Mouse (Mus musculus) E14TG2a.4 (cell line): ENCODE measurements around the gene Manbal.

Experiments used
- H3K27me3 ChIP-seq: 2 replicates; pipeline ENCODE4 v1.6.1; 2014; ENCODE audit warnings: low read length, control low read depth; ENCODE audit not compliant: insufficient read depth
- H3K36me3 ChIP-seq: 2 replicates; pipeline ENCODE4 v1.6.1; 2014; ENCODE audit warnings: low read length, control low read depth; ENCODE audit not compliant: insufficient read depth
- H3K4me1 ChIP-seq: replicated peaks from 2 replicates; pipeline ENCODE4 v1.6.1; 2014; ENCODE audit warnings: low read depth, low read length, control low read depth
- H3K4me3 ChIP-seq: replicated peaks from 2 replicates; pipeline ENCODE4 v1.5.1; 2014; ENCODE audit warnings: mild to moderate bottlenecking, low read length
- H3K9me3 ChIP-seq: 2 replicates; pipeline ENCODE4 v1.6.1; 2014; ENCODE audit warnings: low read length, control low read depth
- CTCF ChIP-seq: conservative IDR thresholded peaks from 2 replicates; pipeline ENCODE4 v1.5.1; 2014; ENCODE audit warnings: low read length
- NANOG ChIP-seq: IDR thresholded peaks from 2 replicates; pipeline ENCODE4 v1.6.1; 2014; ENCODE audit warnings: borderline replicate concordance, low read length, mixed read lengths
- POU5F1 ChIP-seq: IDR thresholded peaks from 2 replicates; pipeline ENCODE4 v1.6.1; 2014; ENCODE audit warnings: low read length, borderline replicate concordance

The Manbal gene

DNA sequence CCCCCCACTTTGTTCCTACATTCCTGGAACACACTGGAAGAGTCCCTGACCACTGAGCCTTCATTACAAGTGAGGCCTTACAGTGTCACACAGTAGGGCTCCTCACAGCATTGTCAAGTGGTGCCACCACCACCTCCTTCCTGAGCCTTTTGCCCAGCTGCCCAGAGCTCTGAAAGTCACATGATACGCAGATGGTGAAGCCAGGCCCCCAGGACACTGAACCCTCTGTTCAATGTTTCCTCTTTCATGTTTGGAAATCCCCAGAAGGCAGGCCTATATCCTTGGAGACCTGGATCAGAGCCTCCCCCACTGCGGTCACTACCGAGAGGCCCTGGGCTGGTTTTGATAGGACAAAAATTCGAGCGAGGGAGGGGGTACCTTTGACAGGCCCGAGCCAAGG lies 49.8 kb downstream of the Manbal start:
- Histone ChIP-seq H3K4me1 (peaks cover 81% of the 10 kb centered on the region), H3K9me3 (no peaks in the 10 kb centered on the region), H3K36me3 (peaks cover 15% of the 10 kb centered on the region), H3K4me3 (peak overlapping the region; percentile 75), H3K27me3 (no peaks in the 10 kb centered on the region)
- TF ChIP-seq POU5F1, result no peak

DNA sequence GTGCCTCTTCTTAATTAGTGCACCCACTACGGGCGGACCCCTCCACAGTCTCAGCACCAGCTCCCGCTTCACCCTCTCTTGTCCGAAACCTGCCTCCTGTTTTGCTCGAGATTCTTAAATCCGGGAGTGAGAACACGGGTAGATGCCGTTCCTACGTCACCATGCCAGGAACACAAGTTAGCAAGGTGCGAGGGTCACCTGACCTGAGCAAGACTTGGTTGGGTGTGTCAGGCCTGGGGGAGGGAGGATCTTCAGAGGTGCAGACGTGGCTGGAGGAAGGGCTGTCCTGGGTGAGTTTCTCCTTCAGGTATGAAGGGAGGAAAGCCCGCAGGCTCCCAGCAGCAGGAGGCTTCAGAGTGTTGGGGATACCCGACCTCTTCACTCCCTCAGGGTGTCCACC lies 50.8 kb downstream of the Manbal start, which contains the start of gene Src:
Gene Src, plus strand, starts transcription at position 239 of the 400 bp plus-strand sequence.
- peak within 1 kb of the TSS; percentile 75 for H3K4me3 ChIP-seq
- TF ChIP-seq POU5F1, result no peak
- TF ChIP-seq CTCF, result no peak
- no peak for TF ChIP-seq NANOG
- H3K36me3 ChIP-seq, result peaks cover 24% of the 10 kb centered on the region
- no peaks in the 10 kb centered on the region for H3K9me3 ChIP-seq
- peaks cover 81% of the 10 kb centered on the region for H3K4me1 ChIP-seq
- no peaks in the 10 kb centered on the region for H3K27me3 ChIP-seq

- TF ChIP-seq NANOG, result peak; percentile 51; the same call in 1 of the 2 replicates
- no peak for TF ChIP-seq POU5F1
- no peak for TF ChIP-seq CTCF
- Histone ChIP-seq H3K4me1 (peaks cover 84% of the 10 kb centered on the region), H3K4me3 (peak overlapping the region; percentile 75), H3K36me3 (peaks cover 25% of the 10 kb centered on the region), H3K27me3 (no peaks in the 10 kb centered on the region), H3K9me3 (no peaks in the 10 kb centered on the region)
These were observed 51.2 kb downstream of the Manbal start for GRCm38 (mm10) chr2:157418609-157419071.

DNA sequence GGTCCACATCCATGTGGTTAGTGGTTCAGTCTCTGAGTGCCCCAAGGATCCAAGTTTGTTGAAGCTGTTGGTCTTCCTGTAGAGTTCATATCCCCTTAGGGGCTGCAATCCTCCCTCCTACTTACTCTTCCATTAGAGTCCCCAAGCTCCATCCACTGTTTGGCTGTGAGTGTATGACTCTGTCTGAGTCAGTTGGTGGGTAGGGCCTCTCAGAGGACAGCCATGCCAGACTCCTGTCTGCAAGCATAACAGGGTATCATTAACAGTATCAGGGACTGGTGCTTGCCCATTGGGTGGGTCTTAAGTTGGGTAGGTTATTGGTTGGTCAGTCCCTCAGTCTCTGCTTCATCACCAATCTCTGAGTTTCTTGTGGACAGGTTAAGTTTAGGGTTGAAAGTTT lies 52.1 kb downstream of the Manbal start:
- H3K36me3 ChIP-seq, result peaks cover 25% of the 10 kb centered on the region
- TF ChIP-seq NANOG (no peak), POU5F1 (no peak), CTCF (no peak)
- H3K4me1 ChIP-seq, result peaks cover 82% of the 10 kb centered on the region
- H3K27me3 ChIP-seq, result no peaks in the 10 kb centered on the region
- no peaks in the 10 kb centered on the region for H3K9me3 ChIP-seq
- peak overlapping the region; percentile 66 for H3K4me3 ChIP-seq

- no peaks in the 10 kb centered on the region for H3K27me3 ChIP-seq
- H3K36me3 ChIP-seq, result peaks cover 25% of the 10 kb centered on the region
- H3K4me1 ChIP-seq, result peaks cover 85% of the 10 kb centered on the region
- no peaks in the 10 kb centered on the region for H3K9me3 ChIP-seq
- H3K4me3 ChIP-seq, result peak overlapping the region; percentile 66
- TF ChIP-seq POU5F1 (no peak), NANOG (no peak), CTCF (no peak)
These were observed 53.0 kb downstream of the Manbal start for GRCm38 (mm10) chr2:157420404-157420803.

DNA sequence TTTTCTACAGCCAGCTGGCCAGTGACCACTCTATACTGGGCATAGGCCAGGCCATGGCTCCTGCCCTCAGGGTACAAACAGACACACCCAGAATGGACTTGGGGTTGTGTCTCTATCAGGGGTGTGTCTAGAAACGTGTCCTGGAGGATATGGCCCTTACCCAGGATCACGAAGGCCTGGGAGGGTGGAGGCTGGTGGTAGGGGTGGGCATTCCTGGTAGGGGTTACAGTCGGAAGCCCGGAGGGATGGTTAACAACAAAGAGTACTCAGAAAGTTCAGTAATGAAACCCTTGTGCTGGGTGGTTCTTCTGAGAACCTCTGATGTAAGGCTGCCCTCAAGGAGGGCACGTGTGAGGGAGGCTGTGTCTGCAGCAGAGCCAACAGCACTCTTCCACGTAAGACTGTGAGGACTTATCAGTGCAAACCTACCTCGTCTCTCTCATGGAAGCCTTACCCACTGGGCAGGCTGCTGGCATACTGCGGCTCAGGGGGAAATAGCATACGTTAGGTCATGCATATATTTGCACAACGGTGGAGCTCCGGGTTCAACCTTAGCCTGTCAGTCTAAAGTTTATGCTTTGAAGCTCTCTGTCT lies 54.8 kb downstream of the Manbal start:
- Histone ChIP-seq H3K4me3 (peak overlapping the region; percentile 20; the same call in 1 of the 2 replicates), H3K4me1 (peaks cover 85% of the 10 kb centered on the region), H3K27me3 (no peaks in the 10 kb centered on the region), H3K36me3 (peaks cover 25% of the 10 kb centered on the region), H3K9me3 (no peaks in the 10 kb centered on the region)
- TF ChIP-seq CTCF, result no peak
- TF ChIP-seq POU5F1, result no peak
- no peak for TF ChIP-seq NANOG

- peaks cover 85% of the 10 kb centered on the region for H3K4me1 ChIP-seq
- H3K36me3 ChIP-seq, result peaks cover 35% of the 10 kb centered on the region
- no peak for TF ChIP-seq CTCF
- no peak for TF ChIP-seq POU5F1
- TF ChIP-seq NANOG, result no peak
- no peaks in the 10 kb centered on the region for H3K27me3 ChIP-seq
- peak overlapping the region; percentile 77 for H3K4me3 ChIP-seq
- H3K9me3 ChIP-seq, result no peaks in the 10 kb centered on the region
These were observed 55.7 kb downstream of the Manbal start for GRCm38 (mm10) chr2:157422854-157423705.

- Histone ChIP-seq H3K4me1 (peaks cover 91% of the 10 kb centered on the region), H3K27me3 (no peaks in the 10 kb centered on the region), H3K4me3 (peak overlapping the region; percentile 77), H3K9me3 (no peaks in the 10 kb centered on the region), H3K36me3 (peaks cover 41% of the 10 kb centered on the region)
- TF ChIP-seq CTCF, result no peak
- TF ChIP-seq NANOG, result no peak
- no peak for TF ChIP-seq POU5F1
These were observed 56.3 kb downstream of the Manbal start for GRCm38 (mm10) chr2:157423706-157424125.
